Mouse (Mus musculus): ENCODE measurements around the gene Acacb. TPM values are rescaled to one million over a fixed set of nuclear protein-coding genes. Genes with fewer than 3 reads are reported as not detected.

Gene Acacb
- total RNA-seq, 2 experiments from 2014 or later, result 4.4 to 5.3 TPM

DNA sequence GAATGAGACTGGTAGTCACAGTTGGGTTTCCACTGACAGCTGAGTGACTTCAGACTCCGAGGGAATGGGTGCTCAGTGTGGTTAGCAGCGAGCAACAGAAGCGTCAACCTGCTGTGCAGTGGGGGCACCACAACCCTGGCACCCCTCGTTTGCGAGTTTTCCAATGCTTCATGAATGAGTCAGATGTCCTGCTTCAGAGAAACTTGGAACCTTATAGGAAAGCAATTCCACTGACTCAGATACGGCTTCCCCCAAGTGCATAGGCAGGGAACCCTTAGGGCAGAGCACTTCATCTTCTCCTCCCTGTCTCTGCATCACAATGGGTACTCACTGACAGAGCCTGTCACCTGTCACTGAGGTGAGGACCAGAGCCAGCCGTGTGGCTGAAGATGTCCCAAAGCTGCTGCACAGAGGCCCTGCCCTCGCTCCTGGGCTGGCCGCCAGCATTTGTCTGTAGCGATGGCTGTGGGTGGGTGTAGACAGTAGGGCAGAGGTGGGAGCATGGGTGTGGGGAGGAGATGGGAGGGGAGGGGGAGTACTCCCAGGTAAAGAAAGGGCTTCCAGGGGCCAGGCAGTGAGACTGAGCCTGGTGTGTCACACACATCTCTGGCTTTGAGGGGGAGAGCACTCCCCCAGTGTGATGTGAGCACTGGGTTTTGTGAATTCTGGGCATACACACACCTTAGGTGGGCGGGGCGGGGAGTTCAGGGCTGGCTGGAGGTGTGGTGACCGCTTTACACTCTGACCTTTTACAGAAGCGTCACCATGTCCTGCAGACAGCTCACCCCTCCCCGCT lies 8.7 kb upstream of the Acacb start:
- intact Hi-C loops (cut with DNase I), result no loop called here
- no peak for TF ChIP-seq CTCF (IDR thresholded peaks at IDR 0.05)
- no peak for DNase-seq (ENCODE audit: extremely low spot score in 1 of 2, low spot score in 2 of 2)
- Histone ChIP-seq H3K4me3 (no peak overlapping the region), H3K27ac (no peak overlapping the region)

DNA sequence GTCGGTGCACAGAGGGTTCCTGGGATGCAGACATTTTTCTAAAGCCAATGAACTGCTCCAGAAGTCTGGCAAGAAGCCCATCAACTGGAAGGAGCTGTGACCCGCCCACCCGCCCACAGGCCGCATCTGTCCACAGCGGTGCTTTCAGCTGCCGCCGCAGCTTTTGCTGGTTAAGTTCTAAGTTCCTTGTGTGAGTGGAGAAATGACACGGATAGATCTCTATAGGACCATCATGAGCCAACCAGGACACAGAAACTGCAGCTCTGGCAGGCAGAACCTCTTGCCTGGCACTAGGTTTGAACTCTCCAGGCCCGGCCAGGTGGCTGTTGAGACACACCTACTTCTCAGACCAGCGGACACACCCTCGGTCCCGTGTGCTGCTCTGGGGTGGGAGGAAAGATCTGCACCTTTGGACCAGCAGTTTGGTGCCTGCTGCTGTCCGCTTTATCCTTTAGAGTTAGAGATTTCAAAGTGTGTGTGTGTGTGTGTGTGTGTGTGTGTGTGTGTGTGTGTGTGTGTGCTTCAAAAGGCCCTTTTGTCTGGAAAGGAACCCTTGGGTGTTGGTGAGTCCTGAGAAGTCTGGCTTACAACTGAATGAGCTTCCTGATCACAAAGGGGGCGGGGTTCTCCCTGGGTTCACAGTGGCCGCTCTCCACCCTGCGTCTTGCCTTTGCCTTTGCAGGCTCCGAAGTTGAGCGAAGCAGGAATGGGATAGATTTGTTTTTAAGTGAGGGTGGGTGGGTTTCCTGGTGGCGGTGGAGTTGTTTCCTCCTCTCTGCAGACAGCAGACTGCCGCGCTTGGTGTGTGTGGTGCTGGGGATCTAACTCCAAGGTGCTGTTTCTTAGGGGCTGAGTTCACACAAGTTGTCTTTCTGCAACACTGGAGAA lies 7.8 kb upstream of the Acacb start:
- intact Hi-C loops (cut with DNase I), result no loop called here
- no peak for DNase-seq (ENCODE audit: extremely low spot score in 1 of 2, low spot score in 2 of 2)
- H3K4me3 ChIP-seq, result no peak overlapping the region
- peak overlapping the region; percentile 54 for H3K27ac ChIP-seq
- TF ChIP-seq CTCF (IDR thresholded peaks at IDR 0.05), result no peak

- DNase-seq (ENCODE audit: extremely low spot score in 1 of 2, low spot score in 2 of 2), result peak; percentile 56 to 75
- no peak for TF ChIP-seq CTCF (IDR thresholded peaks at IDR 0.05)
- peak overlapping the region; percentile 54 for H3K27ac ChIP-seq
- intact Hi-C loops (cut with DNase I), result no loop called here
- H3K4me3 ChIP-seq, result no peak overlapping the region
These were observed 7.2 kb upstream of the Acacb start for GRCm38 (mm10) chr5:114139175-114139574.

- DNase-seq (ENCODE audit: extremely low spot score in 1 of 2, low spot score in 2 of 2), result no peak
- no peak for TF ChIP-seq CTCF (IDR thresholded peaks at IDR 0.05)
- intact Hi-C loops (cut with DNase I), result no loop called here
- H3K27ac ChIP-seq, result no peak overlapping the region
- no peak overlapping the region for H3K4me3 ChIP-seq
These were observed 973 bp downstream of the Acacb start for GRCm38 (mm10) chr5:114147043-114147972.

DNA sequence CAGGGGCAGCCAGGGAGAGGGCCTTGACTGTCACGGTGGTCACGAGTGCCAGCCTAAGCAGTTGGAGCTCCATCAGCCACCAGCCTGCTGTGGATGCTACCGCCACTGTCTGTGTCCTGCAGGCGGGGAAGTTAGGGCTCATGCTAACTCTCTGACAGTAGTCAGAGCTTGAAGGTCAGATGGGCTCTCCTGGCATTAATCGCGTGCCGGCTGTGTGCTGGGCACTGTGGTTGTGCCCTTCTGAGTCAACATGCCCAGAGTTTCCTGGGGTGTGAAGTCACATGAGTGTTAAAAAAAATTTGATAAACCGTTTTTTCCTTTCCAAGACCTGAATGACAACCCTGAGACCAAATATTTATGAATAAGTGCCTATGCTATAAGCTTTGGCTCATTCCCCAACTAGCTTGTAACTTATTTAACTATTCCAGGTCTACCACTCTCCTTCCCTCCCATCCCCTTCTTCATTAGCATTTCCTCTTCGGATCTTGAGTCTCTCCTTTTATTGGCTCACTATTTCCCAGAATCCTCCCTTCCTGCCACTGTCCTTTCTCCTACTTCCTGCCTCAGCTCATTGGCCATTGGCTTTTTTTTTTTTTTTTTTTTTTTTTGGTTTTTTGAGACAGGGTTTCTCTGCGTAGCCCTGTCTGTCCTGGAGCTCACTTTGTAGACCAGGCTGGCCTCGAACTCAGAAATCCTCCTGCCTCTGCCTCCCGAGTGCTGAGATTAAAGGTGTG lies 6.2 kb downstream of the Acacb start:
- DNase-seq (ENCODE audit: extremely low spot score in 1 of 2, low spot score in 2 of 2), result no peak
- no peak overlapping the region for H3K27ac ChIP-seq
- TF ChIP-seq CTCF (IDR thresholded peaks at IDR 0.05), result no peak
- intact Hi-C loops (cut with DNase I), result no loop called here
- H3K4me3 ChIP-seq, result no peak overlapping the region

DNA sequence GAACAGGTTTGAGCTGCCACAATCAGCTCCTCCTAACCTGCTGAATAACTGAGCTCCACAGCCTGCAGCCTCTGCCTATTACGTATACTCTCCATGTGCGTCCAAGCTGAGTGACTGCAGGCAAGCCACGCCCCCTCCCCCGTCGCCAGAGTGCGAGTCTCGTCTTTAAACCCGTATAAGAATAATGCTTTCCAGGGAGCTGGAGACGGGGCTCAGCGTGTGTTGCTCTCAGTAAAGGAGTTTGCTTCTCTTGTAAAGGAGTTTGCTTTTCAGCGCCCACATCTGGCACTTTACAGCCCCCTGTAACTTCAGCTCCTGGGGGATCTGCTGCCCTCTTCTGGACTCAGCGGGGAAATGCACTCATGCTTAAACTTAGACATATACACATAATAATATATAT lies 7.2 kb downstream of the Acacb start:
- DNase-seq (ENCODE audit: extremely low spot score in 1 of 2, low spot score in 2 of 2), result no peak
- no peak overlapping the region for H3K4me3 ChIP-seq
- intact Hi-C loops (cut with DNase I), result no loop called here

GRCm38 (mm10) chr5:114154765-114155164 lies 8.4 kb downstream of the Acacb start:
- no peak for DNase-seq (ENCODE audit: extremely low spot score in 1 of 2, low spot score in 2 of 2)
- Histone ChIP-seq H3K4me3 (no peak overlapping the region), H3K27ac (no peak overlapping the region)
- TF ChIP-seq CTCF (IDR thresholded peaks at IDR 0.05), result no peak
- intact Hi-C loops (cut with DNase I), result no loop called here

More for the DNA sequence above, 7.2 kb downstream of the Acacb start:
- TF ChIP-seq CTCF (IDR thresholded peaks at IDR 0.05), result peak; percentile 50
- H3K27ac ChIP-seq, result no peak overlapping the region

DNA sequence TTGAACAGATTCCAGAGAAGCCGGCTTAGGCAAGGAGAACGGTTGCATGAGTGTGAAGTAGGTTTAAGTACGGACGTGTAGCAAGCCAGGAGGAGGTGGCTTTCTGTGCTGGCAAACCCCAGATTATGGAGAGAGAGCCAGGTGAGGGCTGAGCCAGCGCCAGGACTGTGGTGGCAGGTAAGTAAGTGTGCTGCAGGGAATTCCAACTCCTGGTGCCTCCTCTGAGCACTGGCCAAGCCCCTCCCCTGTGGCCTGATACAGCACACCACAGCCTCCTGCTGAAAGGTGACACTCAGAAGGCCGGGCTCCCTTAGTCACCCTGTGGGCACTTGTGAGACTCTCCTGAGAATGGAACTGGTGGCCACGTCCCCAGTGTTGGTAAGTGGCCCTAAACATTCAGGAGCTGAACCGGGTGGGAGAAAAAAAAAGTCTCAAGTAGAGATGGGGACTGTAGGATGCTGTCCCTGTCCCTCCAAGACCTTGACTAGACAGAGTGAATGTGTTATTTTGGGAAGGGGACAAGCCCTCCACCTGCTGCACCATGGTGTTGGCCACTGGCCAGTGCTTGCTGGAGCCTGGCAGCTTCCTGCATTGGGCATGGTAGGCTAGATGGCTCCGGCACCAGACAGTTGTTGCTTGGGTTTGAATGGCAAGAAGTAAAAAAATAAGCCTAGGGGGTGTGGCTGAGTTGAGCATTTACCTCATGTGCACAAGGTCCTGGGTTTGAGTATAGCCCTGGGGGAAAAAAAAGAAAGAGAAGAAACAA lies 9.0 kb downstream of the Acacb start:
- intact Hi-C loops (cut with DNase I), result no loop called here
- no peak for TF ChIP-seq CTCF (IDR thresholded peaks at IDR 0.05)
- Histone ChIP-seq H3K4me3 (no peak overlapping the region), H3K27ac (no peak overlapping the region)
- no peak for DNase-seq (ENCODE audit: extremely low spot score in 1 of 2, low spot score in 2 of 2)

DNA sequence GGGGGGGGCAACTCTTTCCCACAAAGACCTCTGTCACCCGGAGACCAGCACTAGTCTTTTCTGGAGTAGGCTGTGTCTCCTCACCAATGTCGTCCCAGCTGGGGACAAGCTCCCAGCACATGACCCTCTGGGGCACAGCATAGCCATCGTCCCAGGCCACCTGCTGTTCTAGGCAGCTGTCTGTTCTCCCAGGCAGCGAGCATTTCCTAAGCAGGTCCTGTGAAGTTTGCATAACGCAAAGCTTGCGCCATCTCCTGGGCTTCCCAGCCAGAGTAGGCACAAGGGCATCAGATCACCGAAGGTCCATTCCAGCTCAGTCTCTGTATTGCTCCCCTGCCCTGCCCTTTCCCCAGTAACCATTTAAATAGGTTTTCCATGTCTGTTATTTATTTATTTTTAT lies 10.9 kb downstream of the Acacb start:
- TF ChIP-seq CTCF (IDR thresholded peaks at IDR 0.05), result no peak
- H3K27ac ChIP-seq, result no peak overlapping the region
- intact Hi-C loops (cut with DNase I), result no loop called here
- DNase-seq (ENCODE audit: extremely low spot score in 1 of 2, low spot score in 2 of 2), result no peak
- H3K4me3 ChIP-seq, result no peak overlapping the region

GRCm38 (mm10) chr5:114161424-114161823 lies 15.1 kb downstream of the Acacb start:
- intact Hi-C loops (cut with DNase I), result loop anchor here (5.0 kb wide), 1 partner anchor 146 kb away; no protein-coding TSS in a partner anchor
- no peak for TF ChIP-seq CTCF (IDR thresholded peaks at IDR 0.05)
- no peak overlapping the region for H3K4me3 ChIP-seq
- no peak for DNase-seq (ENCODE audit: extremely low spot score in 1 of 2, low spot score in 2 of 2)
- no peak overlapping the region for H3K27ac ChIP-seq

Measured in left cerebral cortex, adult 2 months (tissue).